Mouse (Mus musculus): ENCODE measurements around the gene Slit1.

The Slit1 gene

DNA sequence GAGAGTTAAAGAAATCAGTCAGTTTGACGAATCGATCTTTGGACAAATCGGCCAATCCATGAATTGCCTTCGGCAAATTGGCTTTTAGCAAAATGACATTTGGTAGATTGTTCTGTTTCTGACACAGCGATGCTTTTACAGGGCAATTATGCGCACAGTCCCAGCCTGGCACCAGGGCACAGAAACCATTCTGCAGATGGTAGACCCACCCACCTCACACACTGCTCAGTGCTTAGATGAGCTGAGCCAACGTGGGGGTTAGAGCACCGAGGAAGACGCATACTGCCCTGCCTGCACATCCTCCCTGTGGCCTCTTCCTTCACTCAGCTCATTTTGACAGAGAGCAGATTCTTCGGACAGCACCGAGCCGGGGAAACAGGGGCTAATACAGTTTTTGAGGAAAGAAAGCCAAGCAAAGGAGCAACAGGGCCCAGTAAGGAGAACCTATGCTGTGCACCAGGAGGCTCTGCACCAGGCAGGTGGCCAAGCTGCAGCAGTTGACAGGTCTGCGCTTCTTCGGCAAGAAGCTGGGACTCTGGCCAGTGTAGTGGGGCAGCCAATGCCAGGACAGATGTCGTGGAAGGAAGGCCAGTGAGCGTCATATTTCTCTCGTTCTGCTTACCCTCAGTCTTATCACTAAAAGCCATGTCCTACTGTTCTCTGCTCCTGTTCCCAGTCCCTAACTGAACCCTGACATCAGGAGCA, 83.0 kb downstream of the Slit1 start:
- in situ Hi-C loops (cut with MboI; ENCODE audit: low sequenced_read_pairs): no loop called here

DNA sequence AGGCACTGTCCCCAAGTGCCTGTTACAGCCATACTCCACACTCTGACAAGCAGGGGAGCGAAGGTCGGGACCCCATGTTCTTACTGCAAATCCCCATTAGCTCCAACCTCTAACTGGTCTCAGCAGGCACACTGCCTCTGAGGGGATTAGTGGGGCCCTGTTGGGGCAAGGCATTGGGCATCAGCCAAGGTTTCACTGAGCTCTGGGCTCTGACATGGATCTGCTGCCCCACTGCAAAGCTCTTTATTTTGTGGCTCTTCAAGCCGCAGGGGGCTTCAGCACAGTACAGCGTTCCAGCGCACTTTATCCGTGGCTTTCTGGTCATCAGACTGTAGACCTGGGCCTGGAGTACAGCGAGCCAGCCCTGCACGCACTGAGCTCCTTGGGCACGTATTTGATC, 86.0 kb downstream of the Slit1 start:
- in situ Hi-C loops (cut with MboI; ENCODE audit: low sequenced_read_pairs): loop anchor here (5.0 kb wide), 1 partner anchor 100 kb away; no protein-coding TSS in a partner anchor

DNA sequence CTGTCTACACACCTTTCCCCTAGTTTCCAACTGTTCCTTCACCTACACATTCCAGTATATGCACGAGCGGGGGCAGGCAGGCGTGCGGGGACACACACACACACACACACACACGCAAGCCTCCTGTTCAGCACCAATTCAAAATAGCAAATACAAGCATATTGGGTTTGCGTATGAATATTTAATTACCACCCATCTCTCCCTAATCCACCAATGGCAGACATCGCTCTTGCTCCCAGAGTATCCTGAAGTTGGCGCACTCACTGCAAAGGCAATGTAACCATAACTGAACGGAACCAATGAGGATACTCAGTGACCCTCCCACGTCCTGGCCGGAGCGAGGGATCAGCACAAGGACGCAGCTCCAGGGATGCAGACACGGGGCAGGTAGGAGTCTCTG, 86.8 kb downstream of the Slit1 start:
- in situ Hi-C loops (cut with MboI; ENCODE audit: low sequenced_read_pairs): loop anchor here (5.0 kb wide), 1 partner anchor 101 kb away; no protein-coding TSS in a partner anchor

DNA sequence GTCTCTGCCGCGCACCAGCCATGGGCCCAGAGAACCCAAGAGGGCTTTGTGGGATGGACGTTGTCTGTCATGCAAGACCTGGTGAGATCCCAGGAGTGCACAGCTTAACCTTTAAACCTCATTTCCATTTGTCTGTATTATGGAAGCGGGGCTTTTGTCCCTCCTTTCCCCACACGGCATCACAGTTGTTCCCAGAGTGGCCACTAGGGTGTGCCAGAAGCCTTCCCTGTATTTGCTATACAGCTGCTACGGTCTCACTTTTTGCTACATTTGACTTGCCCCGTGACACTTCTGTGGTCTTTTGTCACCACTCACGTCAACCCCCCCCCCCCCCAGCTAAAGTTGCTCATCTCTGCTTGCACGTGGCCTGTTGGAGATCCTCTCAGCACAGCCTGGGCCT, 87.5 kb downstream of the Slit1 start:
- in situ Hi-C loops (cut with MboI; ENCODE audit: low sequenced_read_pairs): loop anchor here (5.0 kb wide), 1 partner anchor 101 kb away; no protein-coding TSS in a partner anchor

DNA sequence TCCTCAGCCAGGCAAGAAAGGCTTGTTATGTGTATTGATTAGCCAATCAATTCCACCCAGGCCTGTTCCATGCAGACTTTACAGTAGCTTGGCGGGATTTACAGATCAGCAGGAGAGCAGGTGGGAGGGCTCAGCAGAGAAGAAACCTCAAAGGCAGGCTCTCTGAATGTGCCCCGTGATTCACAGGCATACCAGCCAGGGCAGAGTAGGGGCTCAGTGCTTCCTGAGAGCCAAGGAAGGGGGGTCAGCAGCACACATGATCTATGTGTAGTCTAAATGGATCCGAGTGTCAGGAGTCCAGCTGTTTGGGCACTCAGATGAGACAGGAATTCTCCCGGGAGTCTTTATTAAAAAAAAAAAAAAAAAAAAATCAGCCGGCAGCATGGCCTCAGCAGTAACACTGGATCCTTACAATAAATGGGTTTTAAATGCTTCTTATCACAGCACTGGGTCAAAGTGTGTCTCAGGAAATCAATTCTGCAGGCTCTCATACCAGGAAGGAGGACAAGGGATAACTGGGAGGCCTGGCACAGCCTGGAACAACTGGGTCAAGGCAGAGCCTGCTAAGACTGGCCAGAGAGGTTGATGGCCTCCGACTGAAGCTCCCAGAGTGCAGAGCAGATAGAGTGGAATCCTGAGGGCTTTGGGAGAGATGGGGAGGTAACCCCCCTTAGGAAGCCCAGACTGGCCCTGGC, 88.2 kb downstream of the Slit1 start:
- in situ Hi-C loops (cut with MboI; ENCODE audit: low sequenced_read_pairs): loop anchor here (5.0 kb wide), 1 partner anchor 102 kb away; no protein-coding TSS in a partner anchor

DNA sequence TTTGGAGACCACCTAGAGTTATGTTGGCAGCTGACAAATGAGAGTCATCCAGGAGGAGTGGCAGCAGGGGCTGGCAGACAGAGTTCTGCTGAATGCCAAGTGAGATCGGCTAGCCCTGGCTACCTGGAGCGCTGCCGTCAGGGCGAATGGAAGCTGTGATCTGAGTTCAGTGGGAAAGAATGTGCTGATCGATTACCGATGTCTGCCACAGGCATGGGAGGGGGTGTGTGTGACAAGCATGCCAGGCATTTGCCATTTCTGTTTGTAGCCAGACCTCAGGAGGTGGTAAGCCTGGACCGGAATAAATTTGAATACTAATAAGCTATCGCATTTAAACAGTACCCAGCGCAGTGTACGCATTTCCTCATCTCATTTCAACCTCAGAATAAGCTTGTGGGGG, 91.5 kb downstream of the Slit1 start:
- in situ Hi-C loops (cut with MboI; ENCODE audit: low sequenced_read_pairs): no loop called here

DNA sequence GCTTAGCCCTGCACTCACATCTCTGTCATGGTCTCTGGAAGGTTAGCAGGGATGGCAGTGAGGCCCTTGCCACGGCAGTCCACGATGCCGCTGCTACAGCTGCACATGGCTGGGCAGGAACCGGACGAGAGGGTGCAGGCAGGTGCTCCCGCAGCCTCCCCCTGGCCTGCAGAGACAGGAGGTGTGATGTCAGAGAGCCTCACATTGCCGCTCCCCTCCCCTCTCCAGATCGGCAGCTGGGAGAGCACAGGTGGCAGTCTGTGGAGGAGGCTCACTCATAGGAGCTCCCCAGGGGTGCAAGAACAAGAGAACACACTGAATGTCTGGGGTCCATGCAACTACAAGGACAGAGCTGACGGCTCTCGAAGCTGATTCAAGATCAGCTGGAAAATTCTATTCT, 94.1 kb downstream of the Slit1 start:
- in situ Hi-C loops (cut with MboI; ENCODE audit: low sequenced_read_pairs): no loop called here

DNA sequence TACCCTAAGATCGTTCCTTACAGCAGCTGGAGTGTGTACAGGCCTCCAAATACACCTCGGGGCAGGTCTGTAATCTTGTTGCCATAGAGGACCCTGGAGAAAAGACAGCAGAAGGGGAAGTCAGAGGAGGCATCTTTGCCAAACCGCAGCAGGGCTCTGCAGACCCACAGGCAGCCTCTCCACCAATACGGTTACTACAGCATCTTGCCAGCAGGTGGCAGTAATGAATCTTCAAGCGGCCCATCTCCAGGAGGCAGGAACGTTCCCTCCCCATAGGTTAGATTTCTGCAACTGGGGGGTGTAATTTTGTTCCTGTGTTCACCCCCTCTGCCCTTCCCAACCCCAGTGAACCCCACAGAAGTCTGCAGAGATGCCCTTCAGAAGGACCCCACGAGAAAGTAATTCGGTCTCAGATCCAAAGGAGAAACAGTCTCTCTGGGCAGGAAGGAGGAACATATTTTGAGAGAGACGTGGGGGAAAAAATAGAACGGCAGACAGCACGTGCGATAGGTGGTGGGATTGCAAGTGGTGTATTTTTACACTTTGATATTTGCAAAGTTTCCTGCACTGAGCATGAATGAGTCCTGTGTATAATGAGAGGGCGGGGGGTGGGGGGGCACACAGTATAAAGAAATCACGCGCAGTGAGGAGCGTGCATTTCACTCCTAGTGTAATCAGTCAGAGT, 96.4 kb downstream of the Slit1 start:
- in situ Hi-C loops (cut with MboI; ENCODE audit: low sequenced_read_pairs): no loop called here

DNA sequence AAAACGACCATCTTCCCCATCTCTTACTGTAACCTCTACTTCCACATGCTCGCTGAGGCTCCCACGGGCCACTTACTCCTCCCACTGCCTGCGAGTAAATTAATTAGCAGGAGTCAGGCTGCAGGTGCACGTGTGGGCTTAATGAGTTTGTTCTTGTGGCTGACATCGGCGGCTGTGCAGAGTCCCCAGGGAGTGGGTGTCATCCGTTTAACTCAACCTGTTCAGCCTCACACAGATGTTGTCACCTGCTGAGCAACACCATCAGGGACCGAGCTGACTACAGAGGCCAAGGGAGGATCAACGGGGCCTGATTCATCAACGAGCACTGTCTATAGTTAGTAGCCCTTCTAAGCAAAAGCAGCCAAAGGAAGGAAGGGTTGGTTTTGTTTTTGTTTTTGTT, 100.5 kb downstream of the Slit1 start:
- in situ Hi-C loops (cut with MboI; ENCODE audit: low sequenced_read_pairs): no loop called here

DNA sequence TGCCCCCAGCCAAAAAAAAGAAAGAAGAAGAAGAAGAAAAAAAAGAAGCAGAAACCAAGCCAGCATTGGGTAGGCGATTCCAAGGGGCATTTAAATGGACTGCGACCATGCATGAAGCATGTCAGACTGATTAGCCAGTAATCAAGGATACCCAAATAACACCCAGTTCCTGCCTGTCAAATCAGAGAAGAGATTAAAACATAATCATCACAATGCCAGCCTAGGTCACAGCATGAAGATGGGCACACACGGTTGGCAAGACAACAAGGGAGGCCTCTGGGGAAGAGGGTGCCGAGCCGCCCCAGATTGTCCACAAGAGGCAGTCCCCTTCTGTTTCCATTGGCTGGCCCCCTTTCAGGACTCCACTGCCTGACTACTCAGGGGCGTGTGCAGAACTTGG, 108.5 kb downstream of the Slit1 start:
- in situ Hi-C loops (cut with MboI; ENCODE audit: low sequenced_read_pairs): no loop called here

DNA sequence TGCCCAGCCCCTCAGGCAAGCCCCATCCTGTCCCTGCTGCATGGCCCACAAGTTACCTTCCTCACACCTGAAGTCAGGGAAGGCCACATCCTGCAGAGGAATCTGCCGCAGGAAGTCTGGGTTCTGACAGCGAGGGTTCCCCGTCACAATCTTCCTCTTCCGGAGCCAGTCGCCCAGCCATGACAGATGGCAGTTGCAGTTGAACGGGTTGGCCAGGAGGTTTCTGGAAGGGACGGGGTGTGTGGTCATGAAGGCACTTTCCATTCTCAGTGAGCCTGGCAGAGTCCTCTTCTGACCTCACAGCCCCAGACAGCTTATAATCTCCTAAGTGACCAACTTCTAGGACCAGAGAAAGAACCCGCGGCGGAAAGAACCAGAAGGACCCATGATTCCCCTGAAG, 109.4 kb downstream of the Slit1 start:
- in situ Hi-C loops (cut with MboI; ENCODE audit: low sequenced_read_pairs): no loop called here

DNA sequence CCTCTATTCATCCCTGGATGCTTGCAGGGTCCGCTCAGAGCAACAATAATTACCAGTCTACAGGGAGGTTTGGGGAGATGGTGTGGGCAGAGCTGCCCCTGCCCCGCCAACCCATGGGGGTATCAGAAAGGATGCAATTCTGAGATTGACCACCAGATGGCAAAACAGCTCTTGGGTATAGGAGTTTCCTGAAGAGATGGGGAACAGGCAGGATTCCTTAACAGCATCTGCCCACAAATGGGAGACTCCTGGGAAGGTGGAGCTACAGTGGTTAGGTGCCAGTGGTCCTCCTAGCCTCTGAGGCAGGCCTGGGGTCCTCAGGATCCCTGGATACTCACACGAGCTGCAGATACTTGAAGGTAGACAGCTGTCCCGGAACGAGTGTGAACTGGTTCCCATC, 113.9 kb downstream of the Slit1 start:
- in situ Hi-C loops (cut with MboI; ENCODE audit: low sequenced_read_pairs): no loop called here

DNA sequence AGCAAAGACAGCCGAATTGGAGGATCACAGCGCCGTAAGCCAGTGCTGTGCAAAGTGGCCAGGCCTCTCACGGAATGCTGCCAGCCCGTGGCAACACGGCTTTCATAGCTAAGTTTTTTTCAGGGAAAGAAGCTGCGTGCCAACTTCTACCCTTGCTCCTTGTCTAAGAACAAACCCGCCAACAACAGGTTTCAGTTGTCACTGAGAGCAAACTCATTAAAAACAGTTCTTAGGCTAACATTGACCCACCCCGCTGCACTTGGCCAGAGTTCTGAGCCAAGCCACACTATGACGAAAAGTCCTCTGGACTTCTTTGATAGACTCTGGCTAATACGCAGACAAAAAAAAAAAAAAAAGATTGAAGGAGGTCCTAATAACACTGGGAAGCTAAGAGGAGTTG, 114.5 kb downstream of the Slit1 start:
- in situ Hi-C loops (cut with MboI; ENCODE audit: low sequenced_read_pairs): no loop called here

DNA sequence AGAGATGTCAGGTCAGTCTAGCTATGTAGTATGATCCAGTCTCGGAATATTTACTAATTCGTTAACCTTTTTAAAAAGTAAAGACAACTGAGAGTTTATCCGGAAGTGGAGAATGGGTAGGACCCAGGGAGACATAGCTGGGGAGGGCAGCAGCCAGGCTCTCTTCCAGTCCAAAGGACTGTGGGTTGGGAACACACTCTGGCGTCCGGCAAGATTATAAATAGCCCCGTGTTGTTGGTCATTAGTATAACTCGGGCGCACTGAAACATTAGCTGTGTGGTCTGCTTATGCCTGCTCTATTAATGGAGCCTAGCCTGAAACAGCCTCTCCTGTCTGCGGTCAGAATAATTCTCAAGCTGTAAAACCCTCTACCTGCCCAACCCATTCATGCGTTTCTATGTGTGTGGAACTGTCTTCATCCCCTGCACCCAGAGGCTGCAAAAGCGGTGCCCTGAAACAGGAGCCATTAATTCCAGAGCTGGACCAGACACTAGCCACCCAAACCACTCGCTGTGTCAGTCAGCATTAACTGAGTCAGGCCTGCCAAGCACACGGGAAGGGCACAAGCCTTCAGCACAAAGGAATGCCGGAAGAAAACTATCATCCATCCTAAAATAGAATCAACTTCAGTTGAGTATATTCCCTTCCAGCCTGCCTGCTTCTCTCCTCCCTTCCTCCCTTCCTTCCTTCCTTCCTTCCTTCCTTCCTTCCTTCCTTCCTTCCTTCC, 122.9 kb downstream of the Slit1 start:
- in situ Hi-C loops (cut with MboI; ENCODE audit: low sequenced_read_pairs): no loop called here

DNA sequence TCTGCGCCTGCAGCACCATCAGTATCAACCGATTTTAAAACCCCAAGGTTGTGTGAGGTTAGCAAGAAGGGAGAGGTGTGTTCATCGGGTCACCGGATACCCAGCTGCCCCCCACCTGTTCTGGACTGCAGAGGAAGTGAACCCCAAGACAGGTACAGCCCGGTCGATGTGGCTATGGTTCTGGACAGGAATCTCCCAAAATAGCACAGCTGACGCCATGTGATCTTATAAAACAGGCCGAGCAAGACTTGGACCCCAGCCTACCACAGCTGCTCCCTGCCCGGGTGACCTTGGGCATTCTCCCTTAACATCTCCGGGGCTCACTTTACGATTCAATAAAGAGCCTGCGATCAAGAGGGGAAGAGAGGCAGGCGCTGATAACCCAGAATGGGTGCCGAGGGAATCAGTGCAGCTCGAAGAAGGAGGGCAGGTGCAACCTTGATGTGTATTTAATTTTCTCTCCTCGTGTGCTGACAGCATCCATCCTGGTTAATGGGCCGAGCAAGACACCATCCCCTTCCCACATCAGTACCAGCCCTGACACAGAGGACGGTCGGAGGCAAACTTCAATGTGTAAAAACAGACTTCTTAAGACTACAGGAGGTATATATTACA, 124.6 kb downstream of the Slit1 start:
- in situ Hi-C loops (cut with MboI; ENCODE audit: low sequenced_read_pairs): no loop called here

DNA sequence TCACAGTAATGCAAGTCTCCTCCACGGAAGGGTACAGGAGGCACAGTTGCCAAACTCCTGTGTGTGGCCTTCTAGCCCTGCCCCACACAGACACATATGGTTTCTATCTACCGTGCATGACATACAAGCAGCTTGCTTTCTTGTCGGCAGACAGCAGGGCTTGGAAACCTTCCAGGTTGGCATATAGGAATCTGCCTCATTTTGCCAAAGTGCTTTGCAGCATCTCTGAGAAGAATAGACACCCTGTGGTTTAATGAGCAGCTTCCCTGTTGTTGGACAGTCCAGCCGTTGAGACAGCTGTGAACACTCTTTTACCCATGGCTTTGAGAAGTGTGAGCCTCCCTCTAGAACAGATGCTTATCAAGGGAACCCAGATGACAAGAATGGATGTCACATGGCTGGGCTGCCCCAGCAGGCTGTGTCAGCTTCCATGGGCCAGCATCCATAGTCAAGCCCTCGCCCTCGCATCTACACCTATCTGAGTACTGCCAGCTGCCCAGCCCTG, 125.3 kb downstream of the Slit1 start:
- in situ Hi-C loops (cut with MboI; ENCODE audit: low sequenced_read_pairs): no loop called here

DNA sequence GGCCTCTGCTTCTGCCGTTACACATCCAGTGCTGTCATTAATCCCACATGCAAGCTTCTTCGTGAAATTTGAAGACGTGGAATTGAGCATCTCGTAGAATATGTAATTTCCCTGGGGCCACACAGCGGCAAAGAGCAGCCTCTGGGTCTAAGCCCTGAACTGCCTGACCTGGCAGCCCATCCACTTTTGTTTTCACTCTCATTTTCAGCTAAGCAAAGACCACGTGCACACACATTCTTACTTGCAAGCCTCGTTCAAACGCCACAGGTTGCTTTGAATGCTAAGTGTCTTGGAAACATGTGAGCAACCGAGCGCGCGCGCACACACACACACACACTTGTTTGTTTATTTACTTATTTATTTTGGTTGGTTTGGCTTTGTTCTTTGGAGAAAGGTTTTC, 126.4 kb downstream of the Slit1 start:
- in situ Hi-C loops (cut with MboI; ENCODE audit: low sequenced_read_pairs): no loop called here

DNA sequence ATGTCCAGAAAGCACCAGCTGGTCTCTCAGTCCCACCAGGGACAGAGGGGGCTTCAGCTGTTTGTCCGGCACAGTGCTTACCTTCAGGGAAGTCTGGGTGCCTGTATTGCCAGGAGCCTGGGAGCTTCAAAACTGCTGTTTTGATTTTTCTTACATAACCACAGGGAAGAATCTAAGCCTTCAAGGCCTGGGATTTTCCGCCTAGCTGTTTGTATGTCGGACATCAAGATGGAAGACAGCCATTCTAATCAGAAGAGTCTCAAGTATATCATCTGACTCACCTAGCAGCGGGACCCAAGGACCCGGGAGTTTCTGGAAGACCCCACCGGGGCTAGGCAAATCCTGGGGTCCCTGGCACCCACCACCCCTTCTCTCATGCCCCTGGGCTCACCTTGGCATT, 127.2 kb downstream of the Slit1 start:
- in situ Hi-C loops (cut with MboI; ENCODE audit: low sequenced_read_pairs): no loop called here

DNA sequence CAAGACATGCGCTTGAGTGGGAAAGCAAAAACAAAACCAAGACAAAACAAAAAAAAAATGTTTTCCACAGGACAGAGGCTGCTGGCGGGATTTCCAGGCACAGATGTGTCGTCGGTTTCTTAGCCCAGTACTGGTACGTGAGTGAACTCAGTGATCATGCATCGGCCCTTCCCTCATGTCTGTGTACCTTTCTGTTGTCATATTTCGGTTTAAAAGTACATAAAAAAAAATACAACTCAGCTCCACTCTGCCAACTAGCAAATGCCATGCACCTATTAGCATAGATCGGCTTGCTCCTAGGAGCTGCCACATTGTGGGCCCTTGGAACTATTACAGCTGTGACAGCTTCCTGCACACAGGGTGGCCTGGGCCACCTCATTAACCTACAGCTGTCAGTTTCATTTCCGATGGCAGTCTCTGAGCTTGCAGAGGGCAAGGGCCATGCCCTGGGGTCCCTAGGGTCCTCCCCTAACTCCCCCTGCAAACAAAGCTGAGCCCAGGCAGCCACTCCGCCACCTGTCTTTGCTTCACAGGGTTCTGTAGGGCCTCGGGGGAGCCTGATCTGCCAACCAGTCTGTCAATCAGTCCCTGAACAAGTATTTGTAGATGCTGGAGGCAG, 127.8 kb downstream of the Slit1 start:
- in situ Hi-C loops (cut with MboI; ENCODE audit: low sequenced_read_pairs): no loop called here

Measured in CH12F3 (cell line).